Mouse (Mus musculus) bone marrow macrophage, adult 2 months (primary cell): ENCODE measurements around the gene Klf2. TPM values are rescaled to one million over a fixed set of nuclear protein-coding genes. Genes with fewer than 3 reads are reported as not detected.

Experiments
- H3K27ac ChIP-seq: 2 replicates; pipeline ENCODE4 v1.5.1; 2012; ENCODE audit warnings: low read depth, low read length; ENCODE audit not compliant: insufficient read depth
- H3K4me1 ChIP-seq: 2 replicates; pipeline ENCODE4 v1.6.1; 2012; ENCODE audit warnings: low read length; ENCODE audit not compliant: control insufficient read depth, insufficient read depth
- H3K4me3 ChIP-seq: 2 replicates; pipeline ENCODE4 v1.5.1; 2012; ENCODE audit warnings: mild to moderate bottlenecking, low read length, moderate library complexity; ENCODE audit not compliant: insufficient read depth
- CTCF ChIP-seq: IDR thresholded peaks from 2 replicates; pipeline ENCODE4 v1.5.1; 2012; ENCODE audit warnings: low read depth, mild to moderate bottlenecking, low read length, moderate library complexity
- POLR2A ChIP-seq: IDR thresholded peaks from 2 replicates; pipeline ENCODE4 v1.6.1; 2012; ENCODE audit warnings: mild to moderate bottlenecking, low read depth, low read length, borderline replicate concordance
- polyA plus RNA-seq: library from polyadenylated mRNA; stranded (reverse); fragments of >200 nt; gene quantifications from 2 replicates; pipeline ENCODE4 v1.2.4, GENCODE M21; 2012; ENCODE audit not compliant: missing spikeins, insufficient read depth, insufficient read length

The Klf2 gene
- polyA plus RNA-seq, 1 experiment, result 34.3 TPM

- Histone ChIP-seq H3K27ac (no peak overlapping the region), H3K4me1 (peaks cover 6% of the 10 kb centered on the region; the same call in 1 of the 2 replicates), H3K4me3 (no peak overlapping the region)
- TF ChIP-seq POLR2A, result no peak
- TF ChIP-seq CTCF, result no peak
Measured at GRCm38 (mm10) chr8:72330806-72331516, 12.1 kb downstream of the Klf2 start.

DNA sequence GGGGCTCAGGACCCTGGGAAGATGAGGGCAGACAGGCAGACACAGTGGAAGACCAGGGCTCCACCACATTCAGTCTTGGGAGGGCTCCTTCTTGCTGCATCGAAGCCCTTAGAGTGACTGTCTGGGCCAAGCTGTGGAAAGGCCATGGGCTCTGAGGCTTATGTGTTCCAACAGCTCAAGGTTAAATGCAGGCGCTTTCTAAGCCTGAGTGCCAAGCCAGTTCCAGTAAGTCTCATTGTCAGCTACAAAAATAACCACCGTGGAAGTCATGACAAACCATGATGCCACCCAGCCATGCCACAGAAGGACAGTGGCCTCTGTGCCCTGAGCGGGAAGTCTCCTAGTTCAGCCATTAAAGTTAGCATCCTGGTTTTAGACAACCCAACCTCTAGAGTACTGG lies 12.8 kb downstream of the Klf2 start:
- peaks cover 10% of the 10 kb centered on the region for H3K4me1 ChIP-seq
- no peak overlapping the region for H3K27ac ChIP-seq
- no peak overlapping the region for H3K4me3 ChIP-seq
- TF ChIP-seq POLR2A, result no peak
- no peak for TF ChIP-seq CTCF

DNA sequence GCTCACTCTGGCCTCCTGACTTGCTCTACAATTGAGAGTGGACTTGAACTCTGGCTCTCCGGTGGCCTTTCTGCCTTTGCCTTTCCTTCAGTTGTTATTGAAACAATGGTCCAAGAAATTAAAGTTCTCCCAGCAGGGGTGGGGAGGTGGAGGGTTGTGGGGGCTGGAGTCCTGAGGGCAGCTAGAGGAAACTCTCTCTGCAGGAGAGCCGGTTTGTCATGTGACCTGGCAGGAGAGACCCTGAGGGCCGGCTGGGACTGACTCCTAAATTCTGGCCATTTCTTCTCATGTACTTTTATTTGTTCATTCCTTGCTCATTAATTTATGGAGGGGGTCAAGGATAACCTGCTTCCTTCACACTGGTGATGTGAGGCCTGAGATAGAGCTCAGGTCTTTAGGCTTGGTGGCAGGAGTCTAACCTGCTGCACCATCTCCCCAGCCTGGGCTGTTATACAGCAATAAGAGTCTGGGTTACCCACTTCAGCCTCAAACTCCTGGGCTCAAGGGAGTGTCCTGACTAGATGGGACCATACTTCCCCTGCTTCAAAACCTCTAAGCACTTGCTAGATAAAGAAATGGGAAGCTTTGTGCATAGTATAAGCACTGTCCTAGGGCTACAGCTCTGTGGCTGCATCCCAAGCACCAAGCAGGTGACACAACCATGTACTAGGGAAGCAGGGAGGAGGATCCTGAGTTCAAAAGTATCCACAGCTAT lies 14.8 kb downstream of the Klf2 start:
- Histone ChIP-seq H3K4me3 (no peak overlapping the region), H3K27ac (no peak overlapping the region), H3K4me1 (peaks cover 11% of the 10 kb centered on the region)
- TF ChIP-seq CTCF, result no peak
- no peak for TF ChIP-seq POLR2A

DNA sequence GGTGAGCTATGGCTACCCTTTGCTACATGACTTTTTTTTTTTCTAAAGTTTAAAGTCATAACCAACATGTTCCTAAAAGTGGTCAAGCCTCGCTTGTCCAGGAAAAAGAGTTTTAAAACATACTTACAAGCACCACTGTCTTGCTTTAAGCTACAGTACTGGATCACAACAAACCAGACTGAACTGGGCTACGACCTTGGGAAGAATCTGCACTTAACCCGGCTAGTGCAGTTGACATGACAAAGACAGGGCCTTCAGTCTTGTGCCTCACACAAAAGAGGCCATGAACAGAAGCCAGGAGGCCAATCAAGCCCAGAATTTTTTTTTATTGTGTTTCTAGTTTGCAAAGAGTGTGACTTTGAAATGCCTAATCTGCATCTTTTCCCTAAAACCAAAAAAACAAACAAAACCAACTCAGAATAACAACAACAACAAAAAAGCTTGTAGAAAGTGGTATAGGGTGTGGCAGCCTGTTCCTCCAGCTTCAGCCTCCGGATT lies 15.4 kb downstream of the Klf2 start:
- H3K4me3 ChIP-seq, result no peak overlapping the region
- H3K27ac ChIP-seq, result no peak overlapping the region
- peaks cover 11% of the 10 kb centered on the region for H3K4me1 ChIP-seq
- TF ChIP-seq CTCF, result no peak
- no peak for TF ChIP-seq POLR2A

DNA sequence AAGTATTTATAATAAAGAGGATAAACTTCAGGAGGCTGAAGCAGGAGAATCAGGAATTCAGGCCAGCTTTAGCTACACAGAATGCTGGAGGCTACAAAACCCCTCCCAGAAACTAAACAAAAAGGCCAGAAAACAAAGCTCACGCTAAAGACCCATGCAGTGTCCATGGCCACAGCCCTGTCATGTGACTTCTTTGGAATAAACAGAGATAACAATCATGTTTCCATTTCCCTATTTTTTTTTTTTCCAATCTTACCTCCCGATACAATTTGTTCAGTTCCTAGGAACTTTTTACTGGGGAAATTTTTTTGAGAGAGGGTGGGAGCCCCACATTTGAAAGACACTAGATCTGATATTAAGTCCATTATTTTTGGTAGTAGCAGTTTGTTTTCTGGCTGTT lies 17.4 kb downstream of the Klf2 start:
- no peak overlapping the region for H3K27ac ChIP-seq
- TF ChIP-seq POLR2A, result no peak
- TF ChIP-seq CTCF, result no peak
- no peak overlapping the region for H3K4me3 ChIP-seq
- peaks cover 7% of the 10 kb centered on the region; the same call in 1 of the 2 replicates for H3K4me1 ChIP-seq

- Histone ChIP-seq H3K27ac (no peak overlapping the region), H3K4me3 (no peak overlapping the region), H3K4me1 (peaks cover 5% of the 10 kb centered on the region; the same call in 1 of the 2 replicates)
- TF ChIP-seq CTCF (no peak), POLR2A (no peak)
Measured at GRCm38 (mm10) chr8:72337034-72337433, 18.2 kb downstream of the Klf2 start.

GRCm38 (mm10) chr8:72342556-72343300 lies 23.9 kb downstream of the Klf2 start:
- H3K4me1 ChIP-seq, result no peaks in the 10 kb centered on the region; the same call in 1 of the 2 replicates
- no peak for TF ChIP-seq POLR2A
- TF ChIP-seq CTCF, result no peak
- H3K27ac ChIP-seq, result no peak overlapping the region
- no peak overlapping the region for H3K4me3 ChIP-seq

DNA sequence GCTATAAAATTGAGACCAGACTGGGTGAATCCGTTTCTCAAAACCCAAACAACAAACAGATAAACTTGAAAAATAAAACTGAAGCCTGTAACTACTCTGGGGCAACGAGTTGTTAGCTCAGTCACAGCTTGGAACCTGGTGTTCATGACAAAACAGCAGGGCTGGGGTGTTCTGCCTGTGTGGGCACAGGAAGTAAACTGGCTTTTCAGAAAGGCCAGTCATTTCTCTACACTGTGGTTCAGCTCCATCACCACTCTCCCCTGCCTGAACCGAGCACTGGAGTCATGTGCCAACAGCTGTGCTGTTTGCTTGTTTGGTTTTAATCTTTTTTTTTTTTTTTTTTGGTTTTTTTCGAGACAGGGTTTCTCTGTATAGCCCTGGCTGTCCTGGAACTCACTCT lies 24.9 kb downstream of the Klf2 start:
- no peak for TF ChIP-seq POLR2A
- no peak for TF ChIP-seq CTCF
- Histone ChIP-seq H3K4me1 (peaks cover 8% of the 10 kb centered on the region; the same call in 1 of the 2 replicates), H3K27ac (no peak overlapping the region), H3K4me3 (no peak overlapping the region)

DNA sequence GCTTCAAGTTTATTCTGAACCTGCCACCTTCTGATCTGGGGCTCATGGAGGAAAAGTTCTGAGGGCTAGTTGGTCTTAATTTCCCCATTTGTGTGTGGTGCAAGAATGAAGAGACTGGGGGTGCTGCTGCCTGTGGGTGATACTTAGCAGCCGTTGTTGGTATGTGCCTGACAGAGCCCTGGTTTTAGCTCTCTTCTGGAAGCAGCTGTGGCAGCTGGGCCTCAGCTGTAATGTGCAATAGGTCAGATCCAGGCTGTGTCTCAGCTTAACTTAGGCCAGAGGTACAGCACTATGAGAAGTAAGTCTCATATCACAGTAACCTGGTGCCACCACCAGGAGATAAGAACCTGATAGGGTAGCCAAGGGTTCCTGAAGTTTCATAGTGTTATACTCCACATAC lies 28.7 kb downstream of the Klf2 start:
- H3K4me3 ChIP-seq, result no peak overlapping the region
- TF ChIP-seq POLR2A (no peak), CTCF (no peak)
- H3K4me1 ChIP-seq, result peaks cover 38% of the 10 kb centered on the region
- H3K27ac ChIP-seq, result no peak overlapping the region

DNA sequence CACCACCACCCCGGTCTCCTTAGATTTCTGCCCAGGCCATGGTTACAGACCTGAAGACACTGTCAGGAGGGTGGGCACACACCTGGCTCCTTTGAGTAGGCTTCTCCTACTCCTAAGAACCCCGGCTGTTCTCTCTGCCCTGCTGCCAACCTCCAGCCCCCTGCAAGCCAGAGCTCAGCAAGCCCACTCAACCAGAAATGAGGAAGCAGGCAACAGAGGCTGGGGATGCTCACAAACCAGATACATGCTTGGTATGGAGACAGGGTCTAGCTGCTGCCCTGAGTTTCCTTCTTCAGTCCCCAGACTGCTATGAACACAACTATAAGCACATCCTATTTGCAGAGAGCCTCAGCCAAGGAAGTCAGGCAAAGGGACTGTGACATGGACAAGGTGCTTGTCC lies 29.3 kb downstream of the Klf2 start:
- no peak overlapping the region for H3K27ac ChIP-seq
- H3K4me1 ChIP-seq, result peaks cover 38% of the 10 kb centered on the region
- H3K4me3 ChIP-seq, result no peak overlapping the region
- TF ChIP-seq CTCF (no peak), POLR2A (no peak)
